Mouse (Mus musculus): ENCODE results near the gene Cd40lg.

The Cd40lg gene

GRCm38 (mm10) chrX:57211876-57212275 is at the start of gene Cd40lg:
Gene Cd40lg (plus strand): TSS chrX:57212143.
- DNase-seq (ENCODE audit: low spot score in 2 of 2) = no peak

- no peak for DNase-seq (ENCODE audit: low spot score in 2 of 2)
Measured at GRCm38 (mm10) chrX:57166549-57166948, 45.4 kb upstream of the Cd40lg start.

DNA sequence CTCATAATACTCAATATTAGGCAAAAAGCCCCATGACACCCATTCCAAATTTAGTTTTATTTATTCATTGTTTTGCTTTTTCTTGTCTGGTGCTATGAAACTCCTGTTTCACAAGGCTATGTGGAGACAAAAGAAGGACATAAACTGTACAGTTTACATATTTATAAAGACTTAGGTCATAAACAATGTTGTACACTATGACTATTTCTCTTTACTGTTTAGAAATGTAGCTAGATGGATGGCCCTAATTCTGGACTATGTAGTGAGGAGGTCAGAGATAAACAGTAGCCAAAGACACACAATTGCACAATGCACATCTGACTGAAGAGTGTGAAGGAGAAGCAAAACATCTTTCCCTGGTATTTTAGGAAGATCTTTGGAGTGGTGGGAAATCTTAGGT is 40.7 kb upstream of the Cd40lg start:
- DNase-seq (ENCODE audit: low spot score in 2 of 2) = no peak

DNA sequence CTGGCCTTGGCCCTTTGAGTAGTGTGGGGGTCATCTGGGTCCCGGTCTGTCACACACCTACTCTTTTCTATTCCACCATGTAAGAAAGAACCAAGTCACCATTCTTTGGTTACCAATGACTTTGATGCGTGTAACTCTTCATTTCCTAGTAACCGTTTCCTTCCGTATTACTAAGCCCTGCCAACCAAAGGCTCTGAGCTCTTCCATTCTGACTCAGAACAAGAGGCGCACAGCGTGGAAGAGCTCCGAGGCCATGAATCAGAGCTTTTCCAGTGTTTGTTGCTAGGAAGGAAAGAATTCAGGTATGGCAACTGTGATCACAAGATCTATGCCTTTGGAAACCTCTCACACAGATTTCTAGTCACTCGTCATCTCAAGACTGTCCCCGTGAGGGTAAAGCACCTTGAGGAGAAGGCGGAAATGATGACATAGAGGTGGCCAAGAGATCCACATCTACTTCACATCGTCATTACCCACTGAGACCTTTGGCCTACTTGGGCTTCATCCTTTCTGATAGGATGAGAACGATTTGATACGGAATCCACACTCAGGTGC is 34.6 kb upstream of the Cd40lg start:
- no peak for DNase-seq (ENCODE audit: low spot score in 2 of 2)

GRCm38 (mm10) chrX:57182470-57182869 is 29.5 kb upstream of the Cd40lg start:
- DNase-seq (ENCODE audit: low spot score in 2 of 2) = no peak

- no peak for DNase-seq (ENCODE audit: low spot score in 2 of 2)
Measured at GRCm38 (mm10) chrX:57183359-57183758, 28.6 kb upstream of the Cd40lg start.

- no peak for DNase-seq (ENCODE audit: low spot score in 2 of 2)
Measured at GRCm38 (mm10) chrX:57187301-57187700, 24.6 kb upstream of the Cd40lg start.

DNA sequence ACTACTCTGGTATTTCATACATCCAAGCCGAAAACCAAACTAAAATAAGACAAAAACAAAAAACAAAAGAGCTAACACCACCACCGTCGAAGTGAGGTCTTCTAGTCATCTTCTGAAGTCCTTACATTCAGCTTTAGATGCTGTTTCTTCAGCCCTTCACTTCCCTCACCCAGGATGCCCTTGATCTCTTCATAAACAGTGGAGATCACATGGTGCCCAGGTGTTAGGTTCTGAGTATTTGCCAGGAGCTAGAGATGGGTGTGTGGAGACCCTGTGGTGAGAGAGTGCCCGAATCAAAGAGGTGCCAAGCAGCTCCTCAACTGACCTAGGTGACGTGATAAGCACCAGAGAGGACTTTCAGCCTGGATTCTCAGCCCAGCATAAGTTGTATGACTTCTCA is 22.6 kb upstream of the Cd40lg start:
- DNase-seq (ENCODE audit: low spot score in 2 of 2) = no peak

DNA sequence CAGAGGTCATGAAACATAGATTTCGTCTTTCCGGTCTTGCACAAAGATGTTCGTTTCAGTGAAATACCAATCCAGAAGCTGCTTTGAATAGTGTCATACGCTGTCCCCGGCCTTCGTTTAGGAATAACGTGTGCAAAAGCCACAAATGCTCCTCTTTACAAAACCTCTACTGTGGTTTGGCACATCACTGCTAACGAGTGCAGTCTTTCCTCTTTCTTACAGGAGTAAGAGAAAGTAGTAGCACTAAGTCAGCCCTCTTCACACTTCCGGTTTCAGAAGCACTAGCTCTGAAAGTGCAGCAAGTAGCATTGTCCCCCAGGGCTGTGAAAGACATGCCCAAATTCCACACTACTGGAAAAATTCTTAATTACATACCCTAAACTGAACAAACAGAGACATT is 15.6 kb upstream of the Cd40lg start:
- DNase-seq (ENCODE audit: low spot score in 2 of 2) = no peak

DNA sequence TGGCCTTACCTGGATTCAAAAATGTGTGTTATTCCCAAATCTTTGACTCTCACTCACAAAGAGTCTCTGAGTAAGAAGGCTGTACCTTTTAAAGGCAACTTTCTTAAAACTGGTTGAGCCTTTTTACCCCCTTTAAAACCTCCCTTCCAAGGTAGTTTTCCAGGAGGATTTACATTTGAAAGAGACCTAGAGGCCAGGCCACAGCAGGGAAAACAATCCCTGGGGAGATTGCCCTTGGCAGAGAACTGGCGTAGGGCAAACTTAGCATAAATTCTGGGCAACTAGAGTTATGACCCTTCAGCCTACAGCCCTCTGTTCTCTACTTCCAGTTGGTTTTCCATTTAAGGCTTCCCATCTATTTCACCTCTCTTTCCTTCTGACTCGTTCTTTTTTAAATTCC is 13.9 kb upstream of the Cd40lg start:
- no peak for DNase-seq (ENCODE audit: low spot score in 2 of 2)

DNA sequence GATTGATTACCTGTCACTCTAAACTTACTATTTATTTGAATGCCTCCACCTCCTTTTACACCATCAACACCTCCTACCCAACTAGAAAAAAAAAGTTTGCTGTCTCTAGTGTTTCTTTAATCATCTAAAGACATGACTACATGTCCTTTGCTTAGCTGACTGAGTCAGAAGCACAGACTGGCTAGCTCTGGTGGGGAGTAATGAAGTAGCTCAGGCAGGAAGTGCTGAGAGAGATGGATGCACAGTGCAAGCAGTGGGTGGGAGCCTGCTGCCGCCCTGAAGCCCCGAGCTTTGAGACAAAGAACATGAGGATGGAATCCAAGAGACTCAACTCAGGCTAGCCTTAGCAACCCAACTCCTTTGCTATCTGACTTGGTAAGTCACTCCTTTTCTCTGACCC is 11.5 kb upstream of the Cd40lg start:
- DNase-seq (ENCODE audit: low spot score in 2 of 2) = peak in 1 of 2 experiments; percentile 2

DNA sequence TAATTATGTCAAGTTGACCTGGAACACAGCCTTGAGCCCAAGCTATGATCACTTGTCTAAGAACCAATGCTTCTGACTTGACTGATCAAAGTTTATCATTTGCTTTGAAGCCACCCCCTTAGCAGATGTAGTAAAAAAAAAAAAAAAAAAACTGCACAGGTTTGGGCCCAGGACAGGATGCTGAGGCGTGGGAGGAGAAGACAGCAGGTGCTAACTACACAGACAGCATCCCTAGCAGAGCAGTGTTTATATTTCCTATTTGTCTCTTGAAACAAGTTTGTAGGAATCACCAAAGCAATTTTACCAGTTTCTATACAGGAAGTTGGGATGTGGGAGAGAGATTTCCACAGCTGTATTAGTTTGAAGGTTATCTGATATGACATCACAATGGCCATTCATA is 1.4 kb upstream of the Cd40lg start:
- no peak for DNase-seq (ENCODE audit: low spot score in 2 of 2)

DNA sequence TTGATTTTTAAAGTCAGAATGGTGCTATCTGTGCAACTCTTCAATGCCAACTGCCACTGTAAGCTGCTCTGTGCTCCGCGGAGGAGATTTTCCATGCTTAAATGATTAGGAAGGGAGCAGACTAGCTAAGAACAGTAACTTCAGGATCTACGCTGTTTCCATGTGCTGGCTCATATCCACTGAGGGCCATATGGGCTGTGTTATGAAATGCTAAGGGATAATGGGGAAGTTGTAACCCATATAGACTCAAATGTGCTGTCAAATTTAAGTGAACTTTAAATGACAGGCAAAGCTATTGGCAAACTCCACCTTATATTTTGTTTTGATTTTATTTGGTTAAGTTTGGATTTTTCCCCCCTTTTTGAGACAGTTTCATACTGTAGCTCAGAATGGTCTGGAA is 919 bp downstream of the Cd40lg start:
- DNase-seq (ENCODE audit: low spot score in 2 of 2) = no peak

DNA sequence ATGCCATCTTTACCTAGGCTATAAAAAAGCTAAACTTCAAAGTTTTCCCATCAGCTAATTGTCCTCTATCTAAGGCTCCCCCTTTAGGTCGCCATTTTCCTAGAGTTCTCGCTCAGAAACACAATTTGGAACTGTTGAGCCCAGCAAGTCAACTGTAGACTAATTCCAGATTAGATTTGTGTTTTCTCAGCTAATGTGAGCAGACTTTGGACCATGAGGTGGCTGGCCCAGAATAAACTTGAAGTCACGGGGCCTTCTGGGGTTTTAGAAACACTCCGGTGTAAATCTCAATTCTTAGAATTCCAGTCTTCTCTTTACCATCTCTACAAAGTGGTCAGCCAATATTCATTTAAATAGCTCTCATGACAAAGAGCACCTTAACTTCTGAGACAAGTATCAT is 3.6 kb downstream of the Cd40lg start:
- no peak for DNase-seq (ENCODE audit: low spot score in 2 of 2)

DNA sequence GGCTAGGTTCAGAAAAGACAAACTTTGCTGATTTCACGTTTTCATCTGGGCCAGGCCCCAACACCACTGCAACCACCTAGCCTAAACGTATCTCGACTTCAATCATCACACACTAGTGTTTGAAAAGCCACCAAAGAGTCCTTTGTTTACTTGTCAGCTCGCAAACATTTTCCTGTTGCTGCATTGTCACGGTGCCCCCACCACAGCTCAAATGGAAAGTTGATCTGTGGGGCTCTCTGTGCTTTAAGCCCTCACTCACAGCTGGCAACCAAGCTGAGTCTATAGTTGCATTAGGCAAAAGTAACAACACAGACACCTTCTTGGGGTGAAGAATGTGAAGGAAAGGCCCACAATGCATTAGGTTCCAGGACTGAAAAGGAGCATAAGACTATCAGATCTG is 4.3 kb downstream of the Cd40lg start:
- no peak for DNase-seq (ENCODE audit: low spot score in 2 of 2)

DNA sequence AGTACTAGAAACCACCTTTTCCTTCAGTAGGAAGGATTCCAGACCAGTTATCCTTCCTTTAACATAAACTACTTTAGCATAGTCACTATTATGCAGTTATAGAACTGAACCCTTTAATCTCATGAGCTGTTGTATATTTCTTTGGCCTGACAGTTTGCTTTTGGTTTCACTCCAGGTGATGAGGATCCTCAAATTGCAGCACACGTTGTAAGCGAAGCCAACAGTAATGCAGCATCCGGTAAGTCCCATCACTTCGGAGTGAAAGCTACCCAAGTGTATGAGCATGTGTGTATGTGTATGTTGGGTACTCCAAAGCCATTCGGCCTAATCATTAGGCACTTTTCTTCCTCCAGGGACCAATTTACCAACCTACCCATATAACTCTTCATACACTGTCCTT is 7.6 kb downstream of the Cd40lg start:
- DNase-seq (ENCODE audit: low spot score in 2 of 2) = no peak

GRCm38 (mm10) chrX:57221881-57222280 is 9.9 kb downstream of the Cd40lg start:
- DNase-seq (ENCODE audit: low spot score in 2 of 2) = no peak

- peak; percentile 2 to 5 for DNase-seq (ENCODE audit: low spot score in 2 of 2)
Measured at GRCm38 (mm10) chrX:57223301-57223700, 11.4 kb downstream of the Cd40lg start.

DNA sequence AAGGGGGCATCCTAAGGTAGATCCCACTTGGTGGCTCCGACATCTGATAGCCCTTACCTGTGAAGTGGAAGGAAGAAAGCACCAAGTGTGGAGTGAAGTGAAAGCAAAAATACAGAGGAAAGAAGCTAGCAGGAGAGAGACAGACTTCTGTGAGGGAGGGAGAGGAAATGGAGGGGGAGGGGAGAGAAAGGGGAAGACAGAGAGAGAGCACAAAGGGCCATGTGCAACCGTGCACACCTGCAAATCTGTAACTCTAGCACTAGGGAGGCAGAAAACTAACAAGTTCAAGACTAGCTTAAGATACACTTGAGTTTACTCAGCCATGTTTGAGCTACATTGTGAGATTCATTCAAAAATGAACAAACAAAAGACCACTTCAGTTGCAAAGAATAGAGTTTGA is 16.2 kb downstream of the Cd40lg start:
- DNase-seq (ENCODE audit: low spot score in 2 of 2) = no peak

- DNase-seq (ENCODE audit: low spot score in 2 of 2) = peak; percentile 6 to 20
Measured at GRCm38 (mm10) chrX:57233596-57233995, 21.7 kb downstream of the Cd40lg start.

DNA sequence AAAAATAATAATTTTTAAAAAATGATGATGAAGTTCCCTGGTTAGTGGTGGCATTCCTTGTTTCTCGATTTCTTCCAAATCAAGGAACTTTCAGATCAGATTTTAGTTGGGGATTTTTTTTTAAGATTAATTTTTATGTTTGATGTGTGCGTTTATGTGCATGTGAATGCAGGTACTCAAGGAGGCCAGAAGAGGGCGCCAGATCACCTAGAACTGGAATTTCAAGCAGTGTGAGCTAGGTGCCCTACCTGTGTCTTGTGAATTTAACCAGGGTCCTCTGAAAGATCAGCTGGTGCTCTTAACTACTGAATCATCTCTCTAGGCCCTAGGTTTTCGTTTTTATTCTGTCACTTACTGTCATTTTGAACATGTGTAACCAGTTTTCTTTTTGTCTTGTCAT is 24.0 kb downstream of the Cd40lg start:
- DNase-seq (ENCODE audit: low spot score in 2 of 2) = no peak

DNA sequence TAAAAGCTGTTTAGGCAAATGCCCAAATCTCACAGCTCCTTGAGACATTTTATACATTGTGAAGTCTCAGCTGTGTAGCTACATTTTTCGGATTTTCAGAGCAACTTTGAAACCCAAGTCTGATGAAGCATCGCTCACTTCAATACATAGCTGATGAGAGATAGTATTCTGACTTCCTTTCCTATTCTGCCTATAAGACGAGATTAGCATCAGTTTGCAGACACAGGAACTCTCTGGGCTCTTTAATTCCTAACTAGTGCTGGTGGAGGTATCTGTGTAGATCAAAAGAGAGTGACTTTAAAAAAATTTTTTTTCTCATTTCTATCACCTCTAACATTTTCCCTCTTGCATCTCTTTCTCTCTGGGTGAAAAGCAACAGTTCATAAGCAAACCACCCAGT is 26.6 kb downstream of the Cd40lg start:
- no peak for DNase-seq (ENCODE audit: low spot score in 2 of 2)

- DNase-seq (ENCODE audit: low spot score in 2 of 2) = no peak
Measured at GRCm38 (mm10) chrX:57253329-57254055, 41.5 kb downstream of the Cd40lg start.

- DNase-seq (ENCODE audit: low spot score in 2 of 2) = no peak
Measured at GRCm38 (mm10) chrX:57260744-57261143, 48.8 kb downstream of the Cd40lg start.

Data from right cerebral cortex, postnatal 36 days (tissue).